In the genomic region with DNA sequence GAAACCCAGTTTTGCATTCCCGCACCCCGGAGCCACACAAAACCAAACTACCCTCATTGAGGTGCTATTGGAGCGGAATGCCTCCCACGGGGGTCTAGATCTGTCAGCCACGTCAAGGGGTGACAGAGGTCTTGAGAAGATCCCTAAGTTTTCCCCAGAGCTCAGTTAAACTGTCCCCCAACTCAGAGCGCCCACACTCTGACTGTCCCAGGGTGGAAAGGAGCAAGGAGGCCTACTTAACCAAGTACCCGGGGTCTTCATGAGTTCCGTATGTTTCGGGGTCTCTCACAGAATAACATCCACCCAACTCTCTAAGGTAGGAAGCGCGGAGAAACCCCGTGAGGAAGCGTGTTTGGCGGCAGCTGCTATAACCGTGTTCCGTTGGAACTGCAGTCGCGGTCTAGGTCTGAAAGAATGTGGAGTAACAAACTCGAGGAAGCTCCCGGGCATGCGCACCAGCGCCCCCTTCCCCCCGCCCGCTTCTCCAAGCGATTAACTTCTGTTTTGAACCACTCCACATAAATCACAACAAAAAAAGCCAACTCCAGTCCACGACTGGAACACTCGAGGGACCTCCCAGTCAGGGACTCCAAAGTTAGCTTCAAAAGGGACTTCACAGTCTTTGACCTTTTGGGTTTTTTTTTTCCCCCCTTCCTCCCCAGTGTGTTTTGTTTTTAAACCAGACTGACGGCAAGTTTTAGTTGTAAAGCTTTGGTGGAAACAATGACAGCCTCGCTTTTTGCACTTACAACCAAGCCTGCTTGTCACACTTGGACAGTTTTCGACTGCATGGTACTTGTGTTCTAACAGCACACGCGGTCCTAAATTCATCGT, we compare ENCODE assay signal across 8 mouse cellular contexts. TPM values are rescaled to one million over a fixed set of nuclear protein-coding genes. Genes with fewer than 3 reads are reported as not detected.
DNase-seq lines count a peak whose midpoint lies in the region.

No protein-coding gene starts in this region.

- H3K9me3 ChIP-seq in forebrain, embryonic 10.5 days, result no peaks in the 10 kb centered on the region

- H3K4me3 ChIP-seq in forebrain, embryonic 10.5 days, result peak overlapping the region; percentile 78

- 0% methylated on average over 33 of the region's 33 CpGs for WGBS in forebrain, embryonic 10.5 days

- peaks cover 81% of the 10 kb centered on the region for H3K4me1 ChIP-seq in forebrain, embryonic 10.5 days

- H3K27ac ChIP-seq in forebrain, embryonic 10.5 days, result peak overlapping the region; percentile 98

- H3K27me3 ChIP-seq in forebrain, embryonic 10.5 days (ENCODE audit: poor library complexity, severe bottlenecking), result peaks cover 6% of the 10 kb centered on the region; the same call in 1 of the 2 replicates

- intact Hi-C loops in heart, postnatal 10 days (cut with DNase I), result loop anchor here (1.0 to 10.0 kb wide), 3 partner anchors 95 to 345 kb away; no protein-coding TSS in a partner anchor

- DNase-seq in CD4-positive, CD25-positive, alpha-beta regulatory T cell, adult 2 months (ENCODE audit: low read depth, low spot score), result peak; percentile 92
- peak; percentile 96 for DNase-seq in adrenal gland, adult 2 months
- peak; percentile 89 for DNase-seq in forebrain, embryonic 10.5 days (ENCODE audit: extremely low spot score, low spot score)
- peak; percentile 93 for DNase-seq in heart, postnatal 10 days
- DNase-seq in kidney, postnatal 36 days, result peak; percentile 97
- DNase-seq in lung, postnatal 14 days, result peak; percentile 94
- peak; percentile 83 for DNase-seq in ovary, postnatal 10 days (ENCODE audit: low spot score)
- DNase-seq in urinary bladder, adult 2 months (ENCODE audit: low spot score), result peak; percentile 87

- H3K36me3 ChIP-seq in forebrain, embryonic 10.5 days (replicated peaks), result peaks cover 18% of the 10 kb centered on the region

RNA-seq across cellular contexts. Expression of gene Tgif1, which starts 3.7 kb away (rescaled TPM):
- 10 to 100 TPM; 39.3 to 56.3 TPM for total RNA-seq in adrenal gland, adult 2 months (2021)
- 27.8 and 30.3 TPM in 2 replicates for polyA plus RNA-seq in adrenal gland, adult 2 months (2012; rRNA removed)
- 80.2 and 89.6 TPM in 2 replicates for polyA plus RNA-seq in forebrain, embryonic 10.5 days (2016; fragmentation: Nextera tagmentation; extraction: Ambion mirVana)
- 10 to 100 TPM; 11.1 TPM for total RNA-seq in heart, postnatal 10 days (2021)
- 77.2 and 79.5 TPM in 2 replicates for polyA plus RNA-seq in urinary bladder, adult 2 months (2012; rRNA removed)

Comparison
In these comparisons a context has a peak if more than half of its experiments do, and no peak if none do; other contexts are left out.
1. Peak in every context shown above with its lines: DNase-seq, H3K4me3 ChIP-seq and H3K27ac ChIP-seq.